7 mouse cellular contexts compared by ENCODE assay signal in genomic region chr7:29768090-29768900, GRCm38 (mm10). TPM values are rescaled to one million over a fixed set of nuclear protein-coding genes. Genes with fewer than 3 reads are reported as not detected.
DNase-seq lines count a peak whose midpoint lies in the region; ATAC-seq lines count a peak whose summit lies in the region.

Zfp84 (plus strand) TSS chr7:29768552.

- H3K27me3 ChIP-seq in intestine, embryonic 15.5 days (replicated peaks), result no peaks in the 10 kb centered on the region
- no peaks in the 10 kb centered on the region for H3K27me3 ChIP-seq in midbrain, embryonic 10.5 days (ENCODE audit: low read depth, poor library complexity, severe bottlenecking)

- H3K27ac ChIP-seq in intestine, embryonic 15.5 days, result peak within 1 kb of the TSS; percentile 94
- H3K27ac ChIP-seq in midbrain, embryonic 10.5 days (replicated peaks), result peak within 1 kb of the TSS; percentile 87

- H3K36me3 ChIP-seq in intestine, embryonic 15.5 days, result peaks cover 7% of the 10 kb centered on the region
- H3K36me3 ChIP-seq in midbrain, embryonic 10.5 days, result peaks cover 27% of the 10 kb centered on the region

- WGBS in intestine, embryonic 15.5 days, result under 1% methylated on average over 32 of the region's 32 CpGs
- under 1% methylated on average over 32 of the region's 32 CpGs for WGBS in midbrain, embryonic 10.5 days

- DNase-seq in adrenal gland, adult 2 months, result peak; percentile 93
- peak; percentile 83 for DNase-seq in embryo, embryonic 11.5 days (ENCODE audit: low read depth, low spot score)
- peak; percentile 75 to 76 for DNase-seq in gastrocnemius, postnatal 36 days
- peak; percentile 94 to 97 for DNase-seq in left cerebral cortex, postnatal 25 days (ENCODE audit: low spot score in 2 of 2)
- peak; percentile 89 for DNase-seq in midbrain, embryonic 10.5 days (ENCODE audit: low spot score)
- DNase-seq in right cerebral cortex, postnatal 4 days, result peak; percentile 64

- intact Hi-C loops in gastrocnemius, postnatal 36 days (cut with DNase I), result loop anchor here (5.0 kb wide), 1 partner anchor 49 kb away; the partner anchor contains the start of gene Zfp790
- intact Hi-C loops in left cerebral cortex, postnatal 25 days (cut with DNase I), result loop anchor here (1.0 to 10.0 kb wide), 4 partner anchors 15 to 383 kb away; partner anchors contain the start of genes Zfp27, Zfp30, Zfp383 and Zfp790

- peak within 1 kb of the TSS; percentile 69 for H3K4me2 ChIP-seq in intestine, embryonic 15.5 days (replicated peaks)

- peak within 1 kb of the TSS; percentile 66 for H3K4me3 ChIP-seq in intestine, embryonic 15.5 days (replicated peaks)
- H3K4me3 ChIP-seq in midbrain, embryonic 10.5 days, result peak within 1 kb of the TSS; percentile 70

- peak; percentile 98 for ATAC-seq in intestine, embryonic 15.5 days

- H3K9me3 ChIP-seq in intestine, embryonic 15.5 days, result no peaks in the 10 kb centered on the region
- no peaks in the 10 kb centered on the region for H3K9me3 ChIP-seq in midbrain, embryonic 10.5 days (replicated peaks)

- peaks cover 5% of the 10 kb centered on the region for H3K4me1 ChIP-seq in intestine, embryonic 15.5 days (replicated peaks)
- peaks cover 21% of the 10 kb centered on the region for H3K4me1 ChIP-seq in midbrain, embryonic 10.5 days

- peak within 1 kb of the TSS; percentile 67 for H3K9ac ChIP-seq in intestine, embryonic 15.5 days

RNA-seq across cellular contexts. Expression of gene Zfp84, which starts in this region (rescaled TPM):
- total RNA-seq in adrenal gland, adult 2 months (2021), result 10 to 100 TPM; 13.3 to 15.0 TPM
- 0.87 and 1.4 TPM in 2 replicates for polyA plus RNA-seq in adrenal gland, adult 2 months (2012; rRNA removed)
- 1 to 10 TPM; 5.8 to 6.8 TPM for total RNA-seq in gastrocnemius, postnatal 36 days (2021)
- polyA plus RNA-seq in intestine, embryonic 15.5 days (2015; fragmentation: Nextera tagmentation; extraction: Ambion mirVana), result 10.1 and 10.3 TPM in 2 replicates
- 10 to 100 TPM; 15.7 to 17.6 TPM for total RNA-seq in left cerebral cortex, postnatal 25 days (2021)
- 10.9 and 14.6 TPM in 2 replicates for polyA plus RNA-seq in midbrain, embryonic 10.5 days (2016; fragmentation: Nextera tagmentation; extraction: Ambion mirVana)

Comparison
In these comparisons a context has a peak if more than half of its experiments do, and no peak if none do; other contexts are left out.
1. Peak in every context shown above with its lines: DNase-seq, ATAC-seq, H3K4me3 ChIP-seq and H3K27ac ChIP-seq.